Mouse (Mus musculus) heart, adult 2 months (tissue): ENCODE results near the gene Rnasel.

ENCODE experiments used
- CTCF ChIP-seq: fragments of 200-600 bp; IDR thresholded peaks from 2 replicates; pipeline ENCODE4 v1.8.1; 2022; ENCODE audit warnings: antibody characterized with exemption, mild to moderate bottlenecking, moderate library complexity
- EP300 ChIP-seq: fragments of 200-500 bp; IDR thresholded peaks from 2 replicates; pipeline ENCODE4 v1.6.1; 2011; ENCODE audit warnings: low read depth, low read length, control low read depth; ENCODE audit not compliant: insufficient read depth
- POLR2A ChIP-seq: fragments of 200-500 bp; IDR thresholded peaks from 2 replicates; pipeline ENCODE4 v1.6.1; 2011; ENCODE audit warnings: mild to moderate bottlenecking, low read depth, low read length, control low read depth; ENCODE audit not compliant: insufficient read depth

- TF ChIP-seq CTCF (no peak), EP300 (no peak), POLR2A (no peak)
Observed at GRCm38 (mm10) chr1:153794241-153794640, 45.0 kb downstream of the Rnasel start.
